Mouse (Mus musculus) kidney, adult 2 months (tissue): ENCODE measurements at regions not wholly inside any gene's neighbourhood (a gene's known extent, or its start where the extent isn't known, plus 50 kb on each side); places are given as distances from the start of the nearest gene placed in this dataset.

ENCODE experiments used
- CTCF ChIP-seq: fragments of 200-500 bp; conservative IDR thresholded peaks from 2 replicates; pipeline ENCODE4 v1.5.1; 2011; ENCODE audit warnings: low read depth, mild to moderate bottlenecking, control low read depth, low read length, moderate library complexity, mixed read lengths; ENCODE audit not compliant: insufficient read depth, insufficient read length
- POLR2A ChIP-seq: fragments of 200-500 bp; IDR thresholded peaks from one replicate; pipeline ENCODE4 v1.6.1; 2011; ENCODE audit warnings: low read depth, low read length, control low read depth

DNA sequence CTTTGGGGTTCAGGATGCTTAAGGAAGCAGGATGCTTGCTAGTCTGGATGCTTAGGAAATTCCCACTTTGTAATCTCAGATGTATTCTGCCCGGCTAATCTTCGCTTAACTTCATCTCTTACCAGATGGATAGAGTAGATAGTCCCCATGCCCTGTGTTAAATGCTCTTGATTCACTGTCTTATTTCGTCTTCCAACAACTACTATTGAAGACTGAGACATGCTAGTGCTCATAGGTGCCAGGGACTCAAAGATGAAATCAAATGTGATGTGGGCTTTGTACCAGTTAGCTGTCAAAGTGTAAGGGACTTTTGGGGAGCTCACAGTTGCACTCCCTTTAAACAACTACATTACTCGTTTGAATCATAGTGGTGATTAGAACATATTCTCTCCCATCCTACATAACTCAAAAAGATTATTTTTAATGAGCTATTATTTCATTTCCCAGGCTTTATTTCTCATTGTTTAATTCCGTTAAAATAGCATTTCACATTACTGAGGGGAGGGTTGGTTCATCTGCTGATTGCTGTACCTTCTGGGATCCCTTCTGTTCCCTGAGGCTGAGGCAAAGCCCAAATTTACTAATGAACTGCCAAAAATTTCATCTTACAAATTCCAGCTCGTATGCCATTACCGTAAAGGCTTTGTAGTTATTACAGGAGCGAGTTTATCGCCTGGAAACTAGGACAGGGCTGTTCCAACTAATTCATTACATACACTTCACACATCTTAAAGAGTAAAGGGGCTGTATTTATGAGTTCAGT is 228.1 kb upstream of the Tenm2 start:
- TF ChIP-seq CTCF, result no peak
- no peak for TF ChIP-seq POLR2A
